Mouse (Mus musculus) activated CD4-positive, CD25-positive, alpha-beta regulatory T cell, adult 4 months (primary cell): ENCODE measurements around the gene Trub2. TPM values are rescaled to one million over a fixed set of nuclear protein-coding genes. Genes with fewer than 3 reads are reported as not detected.

ENCODE experiments used
- ATAC-seq: one replicate; pipeline ENCODE4 v1.8.0; 2017
- polyA plus RNA-seq, 2 experiments: library from polyadenylated mRNA; unstranded; fragments of 100-300 nt; shearing (Covaris generic); gene quantifications; one replicate each; pipeline ENCODE4 v1.2.1; 2017

Gene Trub2
- polyA plus RNA-seq, 2 experiments from 2014 or later: 21.7 to 30.0 TPM

DNA sequence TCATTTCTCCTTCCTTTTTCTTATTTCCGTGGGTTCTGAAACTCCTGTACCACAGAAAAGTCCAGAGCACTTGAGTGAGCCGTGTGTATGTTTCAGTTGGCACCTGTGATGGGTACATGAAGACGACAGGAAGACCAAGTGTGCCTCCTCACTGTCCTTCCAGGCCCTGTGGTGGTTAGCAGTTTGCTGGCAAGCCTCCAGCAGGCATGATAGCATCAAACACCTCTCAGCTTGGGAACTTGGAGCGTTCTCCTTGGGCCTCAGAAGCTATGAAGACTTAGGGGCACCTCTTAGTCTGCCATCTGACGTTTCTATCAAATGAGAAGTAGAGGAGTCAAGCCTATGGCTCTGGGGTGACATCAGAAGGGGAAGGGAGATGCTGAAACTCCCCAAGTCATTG, 69.7 kb downstream of the Trub2 start:
- ATAC-seq: no peak

DNA sequence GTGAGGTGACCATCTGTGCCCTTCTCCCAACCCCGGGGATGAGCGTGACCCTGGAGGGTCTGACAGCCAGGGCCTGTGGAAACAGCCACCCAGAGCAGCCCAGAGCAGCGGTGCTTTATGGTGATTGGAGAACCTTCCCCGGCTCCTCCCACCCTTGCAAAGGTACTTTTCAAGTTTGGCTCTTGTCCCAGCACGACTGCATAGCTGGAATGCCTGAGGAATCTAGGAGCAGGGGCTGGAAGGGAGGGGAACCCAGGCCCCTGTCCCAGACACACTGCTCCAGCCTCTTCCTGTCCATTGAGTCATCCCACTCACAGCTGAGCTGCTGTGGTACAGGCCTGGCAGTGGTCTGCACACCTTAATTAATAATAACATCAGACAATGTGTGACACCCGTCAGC, 71.6 kb downstream of the Trub2 start:
- no peak for ATAC-seq

DNA sequence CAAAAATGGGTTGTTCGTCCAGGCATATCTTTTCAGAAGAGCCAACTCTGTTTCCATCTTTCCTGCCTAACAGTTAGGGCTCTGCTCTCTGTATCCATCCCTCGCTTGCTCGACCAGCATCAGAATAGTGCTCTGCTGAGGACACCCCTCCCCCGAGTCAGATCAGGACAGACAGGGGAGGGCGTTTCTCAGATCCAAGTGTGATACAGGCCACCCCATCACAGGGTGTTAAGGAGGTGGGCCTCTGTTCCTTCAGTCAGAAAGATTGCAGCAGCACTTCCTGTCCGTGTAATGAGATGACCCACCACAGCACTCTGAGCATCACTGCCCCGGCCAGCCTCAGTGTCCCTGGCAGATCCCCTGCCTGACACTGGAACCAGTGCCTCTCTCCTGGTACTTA, 72.2 kb downstream of the Trub2 start:
- no peak for ATAC-seq

GRCm38 (mm10) chr2:29714127-29714526, 74.2 kb downstream of the Trub2 start:
- ATAC-seq: no peak

DNA sequence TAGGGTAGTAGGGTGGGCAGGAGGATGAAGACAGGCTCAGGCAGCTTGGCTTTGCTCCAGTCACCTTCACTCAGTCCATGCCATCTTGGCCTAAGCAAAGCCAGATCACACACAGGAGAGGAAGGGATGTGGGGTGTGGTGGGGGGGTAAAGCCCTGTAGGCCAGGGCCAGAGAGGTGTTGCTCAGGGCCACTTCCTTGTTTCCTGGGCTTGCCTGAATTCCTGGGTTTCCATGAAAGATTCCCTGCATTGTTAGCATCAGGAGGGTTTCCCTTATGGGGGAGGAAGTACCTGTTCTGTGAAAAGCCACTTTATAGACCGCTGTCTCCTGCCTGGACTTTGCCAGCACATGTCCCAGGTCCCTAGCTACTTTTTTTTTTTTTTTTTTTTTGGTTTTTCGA, 74.8 kb downstream of the Trub2 start:
- ATAC-seq: no peak

GRCm38 (mm10) chr2:29711877-29712276, 76.4 kb downstream of the Trub2 start:
- no peak for ATAC-seq

Other genes with a start within 250 kb of the Trub2 start
- gene Rapgef1, start 168.8 kb downstream of the Trub2 start, polyA plus RNA-seq: 10 to 100 TPM; 21.9 to 24.0 TPM
- gene Gm13420, start 36.8 kb downstream of the Trub2 start, polyA plus RNA-seq: under 1 TPM in 1 of 2 experiments, not detected in 1; 0.30 TPM
- gene Gm13547, start 29.2 kb downstream of the Trub2 start, polyA plus RNA-seq: not detected
- 10 to 100 TPM in 1 of 2 experiments, 1 to 10 TPM in 1; 5.8 to 10.5 TPM for gene Coq4, start 1.0 kb downstream of the Trub2 start, polyA plus RNA-seq
- gene Slc27a4, start 14.1 kb upstream of the Trub2 start, polyA plus RNA-seq: 1 to 10 TPM; 1.3 to 1.5 TPM
- gene Urm1, start 31.6 kb upstream of the Trub2 start, polyA plus RNA-seq: 10 to 100 TPM; 25.1 to 25.7 TPM
- gene Cercam, start 80.7 kb upstream of the Trub2 start, polyA plus RNA-seq: 1 to 10 TPM; 1.2 to 1.4 TPM
- 10 to 100 TPM; 44.3 to 45.0 TPM for gene Odf2, start 100.7 kb upstream of the Trub2 start, polyA plus RNA-seq
- gene Gle1, start 146.9 kb upstream of the Trub2 start, polyA plus RNA-seq: 10 to 100 TPM; 42.4 to 52.7 TPM
- gene Sptan1, start 177.1 kb upstream of the Trub2 start, polyA plus RNA-seq: 10 to 100 TPM; 78.3 to 89.3 TPM